Mouse (Mus musculus) midbrain, embryonic 15.5 days (tissue): Measurements from ENCODE around the gene Vegfa. TPM values are rescaled to one million over a fixed set of nuclear protein-coding genes. Genes with fewer than 3 reads are reported as not detected.
A peak's percentile ranks its signal among the peaks of the same experiment; 100 is the strongest.
"Not testable (repeated sequence)": the region's sequence is repeated elsewhere in the genome, so short reads cannot be mapped to it uniquely, and the experiment has no call there.

ENCODE experiments used
- ATAC-seq: fragments of 200-750 bp; cut with Nextera tagmentation; replicated peaks from 2 replicates; pipeline ENCODE4 v1.8.0; 2017; ENCODE audit warnings: moderate TSS enrichment
- H3K27ac ChIP-seq: fragments of 300-500 bp; sonication (generic); 2 replicates; pipeline ENCODE4 v1.5.1; 2015; ENCODE audit warnings: mild to moderate bottlenecking, inconsistent platforms
- H3K27me3 ChIP-seq: fragments of 300-500 bp; sonication (generic); replicated peaks from 2 replicates; pipeline ENCODE4 v1.6.1; 2015; ENCODE audit warnings: inconsistent platforms
- H3K36me3 ChIP-seq: fragments of 300-500 bp; sonication (generic); replicated peaks from 2 replicates; pipeline ENCODE4 v1.6.1; 2015; ENCODE audit warnings: inconsistent platforms
- H3K4me1 ChIP-seq: fragments of 300-500 bp; sonication (generic); 2 replicates; pipeline ENCODE4 v1.6.1; 2015; ENCODE audit warnings: inconsistent platforms
- H3K4me2 ChIP-seq: fragments of 300-500 bp; sonication (generic); 2 replicates; pipeline ENCODE4 v1.6.1; 2015; ENCODE audit warnings: inconsistent platforms, mild to moderate bottlenecking, moderate library complexity
- H3K4me3 ChIP-seq: fragments of 300-500 bp; sonication (generic); 2 replicates; pipeline ENCODE4 v1.5.1; 2015; ENCODE audit warnings: mild to moderate bottlenecking, inconsistent platforms
- H3K9ac ChIP-seq: fragments of 300-500 bp; sonication (generic); 2 replicates; pipeline ENCODE4 v1.6.1; 2015; ENCODE audit warnings: mild to moderate bottlenecking, inconsistent platforms
- H3K9me3 ChIP-seq: fragments of 300-500 bp; sonication (generic); 2 replicates; pipeline ENCODE4 v1.6.1; 2016; ENCODE audit warnings: inconsistent platforms
- WGBS: fragments of 180-500 bp; shearing (Covaris S2); methylation state at CpG from one replicate; pipeline ENCODE4 v1.1.7; 2015; ENCODE audit warnings: mixed read lengths; 5-methylcytosine and 5-hydroxymethylcytosine counted together
- polyA plus RNA-seq: library from polyadenylated mRNA; unstranded; fragments of >200 nt; fragmentation: Nextera tagmentation; extraction: Ambion mirVana; gene quantifications from 2 replicates; pipeline ENCODE4 v1.2.1, GENCODE M21; 2015

Vegfa gene
- polyA plus RNA-seq, 1 experiment from 2014 or later: 5.4 TPM

DNA sequence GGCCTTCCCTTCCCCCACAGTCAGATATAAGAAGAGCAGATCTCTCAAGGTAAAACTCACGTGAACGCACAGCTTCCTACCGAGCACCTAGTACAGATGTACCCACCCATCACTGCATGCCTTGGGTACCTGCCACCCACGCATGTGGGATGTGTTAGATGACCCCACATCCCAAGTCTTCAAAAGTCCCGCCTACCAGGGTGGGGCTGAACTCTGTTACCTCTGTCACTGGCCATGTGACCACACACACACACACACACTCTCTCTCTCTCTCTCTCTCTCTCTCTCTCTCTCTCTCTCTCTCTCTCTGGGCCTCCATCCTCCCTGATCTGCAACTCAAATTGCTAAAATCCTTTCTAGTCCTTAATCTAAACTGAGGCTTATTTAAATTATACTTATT is 27.7 kb downstream of the Vegfa start:
- ATAC-seq: no peak
- WGBS: 93% methylated on average over 5 of the region's 5 CpGs
- Histone ChIP-seq H3K9me3 (no peaks in the 10 kb centered on the region), H3K4me1 (no peaks in the 10 kb centered on the region), H3K4me3 (no peak overlapping the region), H3K9ac (no peak overlapping the region), H3K36me3 (no peaks in the 10 kb centered on the region), H3K27me3 (no peaks in the 10 kb centered on the region), H3K27ac (no peak overlapping the region), H3K4me2 (no peak overlapping the region)

DNA sequence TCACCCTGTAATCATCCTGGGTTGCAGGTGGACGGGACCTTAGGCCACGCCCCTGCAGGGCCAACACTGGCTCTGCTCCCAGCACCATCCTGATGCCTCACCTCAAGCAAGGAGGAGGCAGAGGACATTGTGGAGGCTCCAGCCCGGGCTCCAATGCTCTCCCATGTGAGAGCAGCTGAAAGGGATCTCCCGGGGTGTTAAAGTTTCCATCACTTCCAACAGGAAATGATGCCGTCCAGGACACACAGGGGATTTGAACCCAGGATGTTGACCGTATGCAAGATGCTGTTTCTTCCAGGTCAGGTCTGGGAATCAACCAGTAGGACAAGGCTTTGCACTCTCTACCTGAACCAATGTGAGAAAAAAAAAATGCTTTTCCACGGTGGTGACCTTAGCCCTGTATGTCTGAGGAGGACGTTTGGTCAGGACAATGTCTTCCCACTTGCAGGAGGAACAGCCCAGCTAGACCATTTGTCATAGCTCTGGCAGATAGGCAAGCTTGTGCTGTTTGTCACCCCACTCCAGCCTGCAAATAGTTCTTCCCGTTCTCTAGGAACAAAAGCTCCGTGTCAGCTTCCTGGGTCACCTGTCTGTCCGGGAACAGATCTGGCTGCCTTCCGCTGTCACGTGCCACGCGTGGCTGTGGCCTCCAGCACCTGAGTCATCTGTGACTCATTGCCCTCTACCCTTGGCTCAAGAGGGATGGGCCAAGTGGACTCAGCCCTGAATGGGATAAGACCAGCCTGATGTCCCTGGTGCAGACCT is 28.3 kb downstream of the Vegfa start:
- H3K27ac ChIP-seq: no peak overlapping the region
- H3K9ac ChIP-seq: no peak overlapping the region
- no peak overlapping the region for H3K4me3 ChIP-seq
- 85% methylated on average over 15 of the region's 15 CpGs for WGBS
- no peaks in the 10 kb centered on the region for H3K4me1 ChIP-seq
- H3K4me2 ChIP-seq: no peak overlapping the region
- no peaks in the 10 kb centered on the region for H3K27me3 ChIP-seq
- no peaks in the 10 kb centered on the region for H3K9me3 ChIP-seq
- no peaks in the 10 kb centered on the region for H3K36me3 ChIP-seq
- no peak for ATAC-seq

DNA sequence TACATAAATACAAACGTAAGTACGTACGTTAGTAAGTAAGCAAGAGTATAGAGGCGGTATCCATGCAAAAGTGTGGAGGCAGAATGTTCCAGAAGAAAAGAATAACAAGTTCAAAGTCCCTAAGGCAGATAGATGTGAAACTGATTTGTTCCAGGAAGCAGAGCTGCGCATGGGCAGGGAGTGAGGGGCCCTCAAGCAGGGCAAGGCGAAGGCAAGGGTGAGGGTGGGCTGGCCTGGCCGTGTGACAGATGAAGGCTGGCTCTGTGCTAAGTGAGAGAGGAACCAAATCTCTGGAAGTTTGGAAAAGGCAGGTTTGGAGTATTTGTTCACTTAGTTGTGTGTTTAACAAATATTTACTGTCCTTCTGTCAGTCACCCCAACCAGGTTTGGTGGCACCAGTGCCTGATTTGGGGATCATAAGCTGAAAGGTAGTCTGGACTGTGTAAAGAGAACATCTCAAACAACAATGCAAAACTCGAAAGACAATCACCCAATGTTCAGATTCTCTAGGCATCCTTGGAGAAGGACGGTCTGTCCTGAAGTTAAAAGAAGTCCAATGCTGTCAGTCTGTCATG is 32.7 kb downstream of the Vegfa start:
- Histone ChIP-seq H3K9ac (no peak overlapping the region), H3K27ac (no peak overlapping the region), H3K4me2 (no peak overlapping the region), H3K36me3 (no peaks in the 10 kb centered on the region), H3K9me3 (no peaks in the 10 kb centered on the region), H3K4me3 (no peak overlapping the region), H3K4me1 (no peaks in the 10 kb centered on the region), H3K27me3 (no peaks in the 10 kb centered on the region)
- no peak for ATAC-seq
- 87% methylated on average over 9 of the region's 9 CpGs for WGBS

DNA sequence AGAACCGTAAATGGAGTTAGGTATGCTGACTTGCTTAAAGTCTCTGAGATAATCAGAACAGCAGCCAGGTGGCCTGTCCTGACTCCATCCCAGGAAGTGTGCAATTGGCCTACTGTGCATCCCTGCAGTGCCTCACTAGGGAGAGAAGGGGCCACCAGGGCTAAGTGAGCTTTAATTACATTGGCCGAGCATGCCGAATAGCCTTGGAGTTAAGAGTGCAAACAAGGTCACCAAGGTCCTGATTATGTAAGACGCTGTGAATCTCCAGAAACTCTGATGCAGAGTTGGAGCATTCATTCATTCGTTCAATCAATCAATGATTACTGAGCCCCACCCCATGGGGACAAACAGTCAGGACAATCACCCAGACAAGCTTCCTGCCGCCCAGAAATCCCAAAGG is 33.8 kb downstream of the Vegfa start:
- WGBS: 23% methylated on average over 6 of the region's 6 CpGs

DNA sequence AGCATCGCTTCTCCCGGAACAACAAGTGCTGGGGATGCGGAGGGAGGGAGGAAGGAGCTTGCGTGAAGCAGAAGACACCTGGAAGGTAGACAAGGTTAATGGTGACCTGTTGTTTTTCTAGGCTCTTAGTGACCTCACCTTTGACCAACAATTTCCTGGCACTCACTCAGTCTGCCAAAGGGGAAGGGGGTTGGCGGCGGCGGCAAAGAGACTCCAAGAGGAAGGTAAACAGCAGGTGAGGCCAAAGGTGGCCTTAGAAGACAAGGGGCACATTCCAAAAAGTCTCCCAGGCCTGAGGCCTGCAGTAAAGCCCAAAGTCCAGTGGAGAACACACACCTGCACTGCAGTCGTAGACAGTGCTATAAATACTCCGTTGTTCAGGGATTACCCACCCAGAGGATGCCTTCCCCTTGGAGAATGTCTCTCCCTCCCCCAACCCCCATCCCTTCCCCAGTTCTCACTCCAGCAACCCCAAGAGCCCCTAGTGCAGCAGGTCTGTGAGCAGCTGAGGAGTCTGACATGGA is 35.2 kb downstream of the Vegfa start:
- Histone ChIP-seq H3K27me3 (no peaks in the 10 kb centered on the region), H3K27ac (no peak overlapping the region)
- no peak for ATAC-seq

More for the DNA sequence above, 33.8 kb downstream of the Vegfa start:
- H3K9me3 ChIP-seq: no peaks in the 10 kb centered on the region
- H3K27ac ChIP-seq: no peak overlapping the region
- H3K36me3 ChIP-seq: no peaks in the 10 kb centered on the region
- no peaks in the 10 kb centered on the region for H3K4me1 ChIP-seq
- no peaks in the 10 kb centered on the region for H3K27me3 ChIP-seq
- H3K4me2 ChIP-seq: no peak overlapping the region
- no peak overlapping the region for H3K9ac ChIP-seq
- no peak for ATAC-seq
- no peak overlapping the region for H3K4me3 ChIP-seq

DNA sequence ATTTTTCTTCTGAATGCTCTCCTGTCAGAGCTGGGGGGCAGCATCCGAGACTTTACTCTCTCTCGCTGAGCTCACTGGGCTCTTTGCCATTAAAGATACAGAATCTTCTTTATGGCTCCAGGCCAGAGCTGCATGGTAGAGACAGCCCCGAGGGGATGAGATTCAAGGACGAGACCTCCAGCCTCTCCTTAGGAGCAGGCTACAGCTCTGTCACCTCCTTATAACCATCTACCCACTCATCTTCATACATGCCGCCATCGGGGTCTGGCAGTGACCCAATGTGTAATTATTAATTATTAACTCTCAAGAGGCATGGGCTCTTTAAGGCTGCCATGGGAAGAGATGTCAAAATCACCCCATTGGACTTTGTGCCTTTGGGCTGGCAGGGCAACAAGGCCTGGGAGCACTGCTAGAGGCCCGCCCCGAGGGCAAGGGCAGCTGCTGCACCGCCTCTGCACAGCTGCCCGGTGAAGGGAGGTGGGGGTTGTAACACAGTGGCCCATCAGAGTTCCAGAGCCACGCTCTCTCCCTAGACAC is 37.8 kb downstream of the Vegfa start:
- H3K27me3 ChIP-seq: no peaks in the 10 kb centered on the region
- H3K36me3 ChIP-seq: no peaks in the 10 kb centered on the region
- H3K4me2 ChIP-seq: no peak overlapping the region
- H3K27ac ChIP-seq: no peak overlapping the region
- H3K9me3 ChIP-seq: no peaks in the 10 kb centered on the region
- WGBS: 68% methylated on average over 11 of the region's 11 CpGs
- H3K4me1 ChIP-seq: no peaks in the 10 kb centered on the region
- H3K4me3 ChIP-seq: no peak overlapping the region
- 0 out of 2 replicates have a peak, but pooled peaks have one; percentile 37 for ATAC-seq
- no peak overlapping the region for H3K9ac ChIP-seq

More for the DNA sequence above, 35.2 kb downstream of the Vegfa start:
- 90% methylated on average over 9 of the region's 9 CpGs for WGBS
- Histone ChIP-seq H3K4me3 (no peak overlapping the region), H3K9me3 (no peaks in the 10 kb centered on the region), H3K36me3 (no peaks in the 10 kb centered on the region), H3K9ac (no peak overlapping the region), H3K4me2 (no peak overlapping the region), H3K4me1 (no peaks in the 10 kb centered on the region)

DNA sequence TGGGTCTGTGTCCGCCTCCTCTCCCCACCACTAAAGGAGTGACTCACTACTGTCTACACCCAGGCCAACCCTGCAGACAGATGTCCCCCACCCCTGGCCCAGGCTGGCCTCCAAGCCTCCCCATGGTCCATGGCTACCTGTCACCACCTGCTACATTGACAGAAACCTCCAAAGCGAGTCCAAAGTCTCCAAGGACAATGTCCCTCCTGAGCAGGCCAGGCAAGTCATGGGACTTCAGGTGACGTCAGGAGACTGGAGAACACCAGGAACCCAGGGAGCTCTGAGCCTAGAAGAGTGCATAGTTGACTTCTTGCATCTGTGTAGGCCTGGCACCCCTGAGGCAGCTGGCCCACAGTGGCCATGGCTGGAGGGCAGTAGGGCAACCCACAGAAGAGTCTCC is 45.3 kb downstream of the Vegfa start:
- 88% methylated on average over 3 of the region's 3 CpGs for WGBS
- Histone ChIP-seq H3K9ac (no peak overlapping the region), H3K4me1 (no peaks in the 10 kb centered on the region), H3K4me3 (no peak overlapping the region), H3K27me3 (no peaks in the 10 kb centered on the region), H3K4me2 (no peak overlapping the region), H3K36me3 (no peaks in the 10 kb centered on the region), H3K27ac (no peak overlapping the region), H3K9me3 (no peaks in the 10 kb centered on the region)
- ATAC-seq: no peak

DNA sequence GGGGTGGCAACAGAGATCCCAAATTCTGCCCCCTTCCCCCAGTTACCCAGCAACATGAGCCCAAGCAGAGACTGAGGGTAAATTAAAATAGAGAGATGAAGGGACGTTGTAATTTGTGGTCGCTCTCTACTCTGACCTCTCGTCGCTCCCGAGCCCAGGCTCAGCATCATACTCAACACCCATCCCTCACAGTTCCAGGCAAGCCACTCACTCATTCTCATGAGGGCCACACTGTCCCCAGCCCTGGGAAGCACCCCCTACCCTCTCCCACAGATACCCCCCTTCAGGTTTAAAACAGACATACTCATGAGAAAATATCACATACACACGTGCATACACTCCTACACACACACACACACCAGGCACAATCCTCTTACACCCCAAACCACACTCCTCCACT is 45.8 kb downstream of the Vegfa start:
- Histone ChIP-seq H3K36me3 (no peaks in the 10 kb centered on the region), H3K27me3 (no peaks in the 10 kb centered on the region), H3K9ac (no peak overlapping the region), H3K4me3 (no peak overlapping the region), H3K27ac (no peak overlapping the region), H3K9me3 (no peaks in the 10 kb centered on the region), H3K4me1 (no peaks in the 10 kb centered on the region), H3K4me2 (no peak overlapping the region)
- ATAC-seq: no peak
- WGBS: 84% methylated on average over 6 of the region's 6 CpGs

DNA sequence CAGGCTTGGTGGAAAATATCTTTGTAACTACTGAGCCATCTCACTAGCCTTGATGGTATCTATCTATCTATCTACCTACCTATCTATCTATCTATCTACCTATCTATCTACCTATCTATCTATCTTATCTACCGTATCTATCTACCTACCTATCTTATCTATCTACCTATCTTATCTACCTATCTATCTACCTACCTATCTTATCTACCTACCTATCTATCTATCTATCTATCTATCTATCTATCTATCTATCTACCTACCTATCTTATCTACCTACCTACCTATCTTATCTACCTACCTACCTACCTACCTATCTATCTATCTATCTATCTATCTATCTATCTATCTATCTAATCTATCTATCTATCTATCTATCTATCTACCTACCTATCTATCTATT is 49.0 kb downstream of the Vegfa start:
- H3K4me1 ChIP-seq, H3K4me3 ChIP-seq, H3K9ac ChIP-seq, H3K27ac ChIP-seq, H3K27me3 ChIP-seq, ATAC-seq, H3K4me2 ChIP-seq, H3K9me3 ChIP-seq, H3K36me3 ChIP-seq: not testable (repeated sequence)
- WGBS: 100% methylated on average over 1 of the region's 1 CpGs

DNA sequence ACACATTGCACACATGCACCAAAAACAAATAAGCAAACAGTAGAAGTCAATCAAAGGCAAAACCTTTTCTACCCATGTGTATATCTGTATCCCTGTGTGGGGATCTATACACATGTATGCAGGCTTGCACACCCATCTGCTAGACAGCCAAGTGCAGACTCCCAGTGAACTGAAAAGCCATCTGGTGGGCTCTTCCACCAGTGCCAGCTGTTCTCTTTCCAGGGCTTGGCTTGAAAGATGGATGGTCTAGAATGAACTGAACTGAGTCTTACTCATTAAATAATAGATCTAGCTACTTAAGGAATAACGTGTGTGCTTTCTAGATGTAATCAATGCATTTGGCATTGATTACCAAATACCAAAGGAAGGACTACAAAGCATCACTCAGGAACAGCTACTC is 50.3 kb downstream of the Vegfa start:
- Histone ChIP-seq H3K9ac (no peak overlapping the region), H3K4me3 (no peak overlapping the region), H3K4me1 (no peaks in the 10 kb centered on the region), H3K36me3 (no peaks in the 10 kb centered on the region), H3K4me2 (no peak overlapping the region), H3K27me3 (no peaks in the 10 kb centered on the region; the same call in 1 of the 2 replicates), H3K27ac (no peak overlapping the region), H3K9me3 (no peaks in the 10 kb centered on the region)
- no peak for ATAC-seq
- 76% methylated on average over 1 of the region's 1 CpGs for WGBS

DNA sequence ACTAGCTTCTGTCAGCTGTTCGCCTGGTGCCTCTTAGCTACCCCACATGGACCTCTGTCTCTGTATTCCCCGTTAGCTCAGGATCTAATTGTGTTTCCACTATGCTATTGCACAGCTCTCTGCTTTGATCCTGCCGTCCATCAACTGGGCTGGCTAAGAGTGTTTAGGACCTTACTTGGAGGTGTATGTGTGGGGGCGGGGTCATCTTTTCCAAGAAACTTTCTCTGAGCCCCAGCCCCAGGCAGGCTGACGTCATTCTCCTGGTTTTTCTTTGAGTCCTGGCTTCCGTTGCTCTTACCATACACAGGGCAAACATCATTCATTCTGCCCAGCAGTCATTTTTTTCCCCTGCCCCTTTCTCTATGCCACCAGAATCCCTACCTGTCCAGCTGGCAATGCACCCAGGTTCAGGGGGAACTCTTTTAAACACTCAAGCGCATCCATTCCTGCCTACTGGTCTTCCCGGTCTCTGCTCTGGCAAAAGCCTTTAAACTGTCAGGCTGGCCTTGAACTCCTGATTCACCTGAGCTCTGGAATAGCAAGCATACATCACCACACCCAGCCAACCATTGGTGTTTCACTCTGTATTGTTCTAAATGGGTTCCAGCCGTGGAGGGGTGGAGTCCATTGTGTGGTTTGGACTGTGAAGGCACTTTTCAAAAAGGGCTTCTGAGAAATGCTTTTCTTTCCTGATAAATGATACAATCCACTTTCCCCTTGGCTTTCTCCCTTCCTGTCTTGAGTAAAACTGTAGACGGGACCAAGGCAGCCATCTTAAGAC is 53.0 kb downstream of the Vegfa start:
- no peaks in the 10 kb centered on the region for H3K9me3 ChIP-seq
- no peak overlapping the region for H3K4me3 ChIP-seq
- ATAC-seq: no peak
- H3K36me3 ChIP-seq: no peaks in the 10 kb centered on the region
- H3K9ac ChIP-seq: no peak overlapping the region
- H3K4me2 ChIP-seq: no peak overlapping the region
- no peaks in the 10 kb centered on the region for H3K4me1 ChIP-seq
- H3K27ac ChIP-seq: no peak overlapping the region
- no peaks in the 10 kb centered on the region; the same call in 1 of the 2 replicates for H3K27me3 ChIP-seq
- 76% methylated on average over 10 of the region's 10 CpGs for WGBS

DNA sequence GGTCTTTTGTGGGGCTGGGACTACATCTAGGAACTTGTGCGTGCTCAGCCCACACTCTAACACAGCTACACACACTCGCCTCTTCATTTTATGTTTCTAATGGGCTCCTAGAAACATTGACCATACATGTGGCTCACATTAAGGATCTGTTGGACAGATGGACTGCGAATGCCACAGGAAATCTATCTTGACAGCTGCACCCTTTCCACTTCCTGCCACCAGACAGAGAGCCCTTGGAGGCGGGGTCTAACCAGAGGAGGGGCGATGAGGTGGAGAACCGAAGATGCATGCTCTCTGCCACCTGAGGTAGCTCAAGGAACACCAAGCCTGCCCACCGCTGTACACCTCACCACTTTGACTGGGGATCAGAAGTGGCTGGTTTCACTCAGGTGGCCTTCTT is 57.7 kb downstream of the Vegfa start:
- Histone ChIP-seq H3K9ac (no peak overlapping the region), H3K9me3 (no peaks in the 10 kb centered on the region), H3K36me3 (no peaks in the 10 kb centered on the region), H3K4me1 (no peaks in the 10 kb centered on the region), H3K27me3 (no peaks in the 10 kb centered on the region; the same call in 1 of the 2 replicates), H3K4me3 (no peak overlapping the region), H3K4me2 (no peak overlapping the region), H3K27ac (no peak overlapping the region)
- no peak for ATAC-seq
- 78% methylated on average over 7 of the region's 7 CpGs for WGBS
